Mouse (Mus musculus) adrenal gland, postnatal 0 days (tissue): Measurements from ENCODE around the gene Mup14. TPM values are rescaled to one million over a fixed set of nuclear protein-coding genes. Genes with fewer than 3 reads are reported as not detected.

Experiments used
- polyA plus RNA-seq: library from polyadenylated mRNA; unstranded; fragments of >200 nt; fragmentation: Nextera tagmentation; extraction: Ambion mirVana; gene quantifications from 2 replicates; pipeline ENCODE4 v1.2.1, GENCODE M21; 2015

The Mup14 gene
- polyA plus RNA-seq: not detected in 2 replicates

GRCm38 (mm10) chr4:61303900-61304299 is at the start of gene Mup14:
Gene Mup14 (minus strand): TSS chr4:61304000.

Other genes with a start within 250 kb of the Mup14 start
- gene Mup13, start 75.7 kb downstream of the Mup14 start, polyA plus RNA-seq: not detected in 2 replicates
- gene Mup15, start 135.7 kb upstream of the Mup14 start, polyA plus RNA-seq: not detected in 2 replicates
- gene Mup16, start 215.5 kb upstream of the Mup14 start, polyA plus RNA-seq: not detected in 2 replicates